Mouse (Mus musculus) skeletal muscle tissue, adult 2 months (tissue): ENCODE results near the gene Coro2b.

Experiments used
- DNase-seq: peaks from one replicate; pipeline ENCODE4 v3.0.0-alpha.2; 2012; ENCODE audit warnings: low read depth, low spot score

The Coro2b gene

GRCm38 (mm10) chr9:62393531-62393930, 143.3 kb downstream of the Coro2b start:
- no peak for DNase-seq

- no peak for DNase-seq
These were observed 147.1 kb downstream of the Coro2b start for GRCm38 (mm10) chr9:62389735-62390134.

GRCm38 (mm10) chr9:62385727-62386518, 150.9 kb downstream of the Coro2b start:
- no peak for DNase-seq

GRCm38 (mm10) chr9:62385062-62385461, 151.8 kb downstream of the Coro2b start:
- DNase-seq = no peak

- DNase-seq = no peak
These were observed 154.2 kb downstream of the Coro2b start for GRCm38 (mm10) chr9:62382519-62383084.

GRCm38 (mm10) chr9:62381402-62381913, 155.4 kb downstream of the Coro2b start:
- DNase-seq = no peak

GRCm38 (mm10) chr9:62380351-62380750, 156.5 kb downstream of the Coro2b start:
- no peak for DNase-seq

- no peak for DNase-seq
These were observed 158.9 kb downstream of the Coro2b start for GRCm38 (mm10) chr9:62377897-62378296.

GRCm38 (mm10) chr9:62374276-62374675, 162.6 kb downstream of the Coro2b start:
- no peak for DNase-seq

- peak; percentile 40 for DNase-seq
These were observed 163.4 kb downstream of the Coro2b start for GRCm38 (mm10) chr9:62373222-62374123.

GRCm38 (mm10) chr9:62372556-62373221, 164.2 kb downstream of the Coro2b start:
- DNase-seq = no peak

- DNase-seq = no peak
These were observed 164.9 kb downstream of the Coro2b start for GRCm38 (mm10) chr9:62371745-62372555.

- DNase-seq = no peak
These were observed 166.1 kb downstream of the Coro2b start for GRCm38 (mm10) chr9:62370648-62371280.

- DNase-seq = no peak
These were observed 166.7 kb downstream of the Coro2b start for GRCm38 (mm10) chr9:62370186-62370585.
